Mouse (Mus musculus) testis, postnatal 10 days (tissue): ENCODE results near the gene Sema3a.
"Not testable (repeated sequence)": the region's sequence is repeated elsewhere in the genome, so short reads cannot be mapped to it uniquely, and the experiment has no call there.

ENCODE experiments used
- DNase-seq: peaks from one replicate; pipeline ENCODE4 v3.0.0; 2021; ENCODE audit warnings: low spot score

Gene Sema3a

GRCm38 (mm10) chr5:13428702-13429101 lies 303.5 kb downstream of the Sema3a start:
- no peak for DNase-seq

- DNase-seq, result no peak
Measured at GRCm38 (mm10) chr5:13431827-13432226, 306.6 kb downstream of the Sema3a start.

DNA sequence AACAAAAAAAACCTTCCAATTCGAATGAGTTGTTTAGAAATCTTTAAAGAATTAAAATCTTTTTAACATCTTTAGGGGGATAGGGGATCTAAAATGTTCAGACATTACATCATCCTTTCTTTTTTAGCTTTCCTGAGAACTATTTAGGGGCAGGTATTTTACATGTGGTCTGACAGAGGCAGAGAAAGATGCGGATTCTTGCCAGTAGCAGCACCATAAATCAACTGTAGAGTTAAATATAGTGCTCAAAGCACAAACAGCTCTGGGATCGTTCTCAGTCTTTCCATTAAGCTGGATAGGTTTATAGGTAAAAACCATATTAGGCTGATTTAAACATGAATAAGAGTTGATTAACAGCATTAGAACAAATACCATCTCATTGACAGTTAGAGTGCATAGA lies 307.4 kb downstream of the Sema3a start:
- no peak for DNase-seq

DNA sequence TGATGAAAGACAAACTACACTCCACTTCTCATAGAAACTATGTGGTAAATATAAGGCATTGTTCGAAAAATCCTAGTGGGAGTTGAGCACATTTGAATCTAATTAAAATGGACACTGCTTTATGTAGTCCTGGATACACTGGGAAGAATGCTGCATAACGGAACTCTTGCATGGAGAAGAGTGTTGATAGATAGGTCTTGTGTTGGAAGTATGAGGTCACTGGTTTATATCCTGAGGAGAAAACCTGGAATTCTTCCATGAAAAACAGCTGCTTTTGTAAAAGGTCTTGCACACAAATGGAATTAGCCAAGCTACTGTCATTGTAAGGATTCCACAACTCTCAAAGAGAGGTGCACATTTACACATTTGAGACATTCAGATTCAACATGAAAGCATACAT lies 308.1 kb downstream of the Sema3a start:
- no peak for DNase-seq

- no peak for DNase-seq
Measured at GRCm38 (mm10) chr5:13441112-13441511, 315.9 kb downstream of the Sema3a start.

- DNase-seq, result no peak
Measured at GRCm38 (mm10) chr5:13460182-13461001, 335.2 kb downstream of the Sema3a start.

DNA sequence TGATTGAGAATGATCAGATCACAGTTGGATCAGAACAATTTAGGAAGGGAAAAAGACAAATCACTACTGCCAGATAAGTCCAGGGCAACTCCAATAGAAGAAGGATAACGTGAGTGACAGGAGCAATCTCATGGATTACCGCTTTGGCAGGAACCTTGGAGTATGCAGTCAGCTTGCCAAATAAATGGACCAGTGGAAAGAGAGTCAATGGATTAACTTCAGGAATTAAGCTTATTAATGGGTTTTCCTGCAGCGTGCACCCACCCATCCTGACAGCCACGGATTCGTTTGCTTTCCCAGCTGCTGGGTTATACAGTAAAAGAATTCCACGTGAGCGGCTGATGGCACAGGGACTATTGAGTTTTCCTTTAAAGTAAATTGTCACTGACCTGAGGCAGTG lies 343.6 kb downstream of the Sema3a start:
- no peak for DNase-seq

DNA sequence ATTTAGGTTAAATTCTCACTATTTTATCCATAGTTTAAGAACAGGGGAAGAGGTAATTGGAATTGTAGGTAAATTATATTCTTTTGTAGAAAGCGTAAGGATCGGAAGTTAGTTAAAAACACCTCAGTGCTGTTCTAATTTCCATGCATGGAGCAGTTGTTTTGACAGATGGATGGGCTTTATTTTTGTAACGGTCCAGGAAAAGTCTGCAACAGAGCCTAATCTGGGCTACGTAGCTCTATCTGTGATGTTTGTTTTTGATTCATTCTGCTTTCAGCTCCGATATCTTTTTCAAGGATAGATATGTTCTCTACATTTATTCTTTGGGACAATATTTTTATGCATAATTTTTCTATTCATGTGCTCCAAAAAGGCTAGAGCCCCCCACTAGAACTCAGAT lies 344.2 kb downstream of the Sema3a start:
- no peak for DNase-seq

- DNase-seq, result peak; percentile 43
Measured at GRCm38 (mm10) chr5:13470057-13470905, 345.1 kb downstream of the Sema3a start.

GRCm38 (mm10) chr5:13477653-13478052 lies 352.4 kb downstream of the Sema3a start:
- no peak for DNase-seq

DNA sequence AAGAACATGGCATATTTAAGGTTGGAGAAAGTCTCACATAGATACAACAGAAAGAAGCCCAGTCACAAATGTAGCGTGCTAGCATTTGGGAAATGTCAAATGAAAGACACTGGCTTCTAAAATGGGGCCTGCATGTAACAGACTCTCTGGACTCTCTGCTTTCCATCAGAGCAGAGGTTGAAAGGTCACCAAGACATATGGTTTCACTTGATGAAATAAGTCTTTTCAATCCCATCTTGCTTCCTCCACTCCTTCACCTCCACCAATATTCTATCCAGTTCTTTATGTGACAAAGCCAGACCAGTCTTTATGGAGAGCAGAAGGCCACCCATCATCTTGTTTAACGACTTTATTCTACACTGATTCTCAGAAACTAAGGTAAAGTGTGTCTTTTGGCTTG lies 363.5 kb downstream of the Sema3a start:
- no peak for DNase-seq

DNA sequence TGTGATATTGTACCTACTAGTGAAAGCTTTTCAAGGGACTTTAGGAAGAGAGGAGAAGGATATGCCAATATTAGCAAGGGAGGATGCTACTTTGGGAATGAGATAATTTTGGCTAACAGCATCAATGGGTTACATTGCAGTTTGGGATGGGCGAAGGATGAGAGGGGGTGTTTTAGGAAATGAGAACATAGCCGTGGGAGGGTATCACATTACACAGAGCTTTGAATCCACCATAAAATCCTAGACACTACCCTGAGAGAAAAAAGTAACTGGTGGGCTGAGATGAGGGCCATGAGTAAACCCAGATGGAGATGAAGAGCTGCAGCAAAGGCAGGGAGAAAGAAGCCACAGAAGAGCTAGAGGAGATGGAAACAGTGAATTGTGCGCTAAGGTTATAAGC lies 370.8 kb downstream of the Sema3a start:
- DNase-seq, result not testable (repeated sequence)

DNA sequence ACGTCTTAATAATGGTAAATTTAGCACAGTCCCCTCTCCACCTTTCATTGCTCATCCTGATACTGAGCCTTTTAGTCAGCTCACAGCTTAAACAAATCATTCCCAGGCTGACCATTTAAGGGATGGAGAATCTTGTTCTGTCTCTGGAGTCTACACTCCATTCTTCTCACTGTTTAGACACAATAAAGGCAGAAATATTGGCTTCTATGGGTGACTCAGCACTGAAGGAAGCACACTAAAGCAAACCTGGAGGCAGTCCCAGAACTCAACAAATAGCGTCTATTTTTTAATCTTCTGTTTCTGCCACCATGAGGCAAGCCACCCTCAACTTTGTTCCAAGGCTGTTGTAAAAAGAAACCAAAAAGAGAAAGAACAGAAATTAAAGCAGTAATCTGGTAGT lies 374.6 kb downstream of the Sema3a start:
- DNase-seq, result no peak

DNA sequence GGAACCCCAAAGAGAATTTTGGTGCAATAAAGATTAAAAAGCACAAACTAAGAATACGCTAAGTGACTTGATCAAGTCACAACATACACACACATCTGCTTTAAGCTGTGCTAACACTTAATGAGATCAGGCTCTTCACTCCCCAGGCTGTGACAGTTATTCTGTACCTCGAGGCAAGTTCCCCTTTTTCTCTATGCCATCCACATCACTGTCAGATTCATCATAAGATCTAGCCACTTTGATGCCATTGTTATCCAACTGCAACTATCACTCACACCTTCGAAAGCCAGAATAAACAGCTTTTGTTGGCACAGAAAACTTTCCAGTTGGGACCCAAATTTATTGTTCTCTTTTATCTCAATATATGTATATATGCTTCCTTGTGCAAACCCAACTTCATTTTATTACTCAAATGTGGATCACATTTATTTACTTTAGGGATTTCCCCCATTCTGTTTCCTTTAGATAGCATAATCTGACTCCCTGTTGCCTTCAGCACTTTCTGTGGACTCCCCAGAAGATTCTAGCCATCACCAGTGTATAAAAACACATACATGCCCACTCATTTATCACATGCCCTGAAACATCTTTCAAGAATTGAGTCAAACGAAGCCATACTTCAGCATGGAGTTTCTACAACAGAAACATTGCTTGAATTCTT lies 380.8 kb downstream of the Sema3a start:
- no peak for DNase-seq

GRCm38 (mm10) chr5:13509163-13509562 lies 383.9 kb downstream of the Sema3a start:
- no peak for DNase-seq

GRCm38 (mm10) chr5:13517018-13517417 lies 391.8 kb downstream of the Sema3a start:
- no peak for DNase-seq

GRCm38 (mm10) chr5:13525597-13525996 lies 400.4 kb downstream of the Sema3a start:
- DNase-seq, result no peak

DNA sequence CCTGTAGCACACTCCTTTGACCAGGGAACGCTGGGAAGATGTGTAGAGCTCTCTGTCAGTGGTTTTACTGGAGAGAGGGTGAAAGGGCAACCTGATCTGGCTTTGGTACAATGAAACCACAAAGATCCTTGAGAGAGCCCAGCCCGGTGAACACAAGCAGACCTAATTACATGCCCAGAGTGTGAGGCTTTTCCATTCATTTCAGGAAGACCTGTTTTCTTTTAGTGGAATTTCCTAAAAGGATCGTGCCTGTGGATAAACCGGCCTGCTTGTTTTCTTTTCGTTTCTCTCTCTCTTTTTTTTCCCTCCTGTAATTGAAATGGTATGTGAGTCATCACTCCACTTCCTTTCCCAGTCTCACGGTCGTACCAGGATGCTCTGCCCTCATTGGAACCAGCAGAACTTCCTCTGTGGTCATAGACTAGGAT lies 401.8 kb downstream of the Sema3a start:
- no peak for DNase-seq

DNA sequence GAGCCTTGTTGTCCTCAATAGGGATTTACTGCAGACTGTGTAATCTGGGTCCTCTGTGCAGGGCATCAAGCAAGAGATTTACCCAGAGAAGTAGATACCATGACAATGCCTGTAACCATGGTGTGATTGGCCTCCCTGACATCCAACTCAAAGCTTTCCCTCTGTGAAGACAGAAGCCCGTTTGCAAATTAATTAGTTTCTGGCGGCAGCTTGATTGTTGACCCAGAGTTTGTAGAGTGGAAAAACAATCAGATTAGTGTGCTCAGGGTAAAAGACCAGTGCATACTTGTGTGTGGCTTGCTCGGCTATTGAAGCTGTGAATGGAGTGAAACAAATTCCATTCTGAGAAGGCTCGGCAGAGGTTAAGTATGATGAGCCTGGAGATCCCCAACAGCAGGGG lies 404.0 kb downstream of the Sema3a start:
- DNase-seq, result no peak

- DNase-seq, result no peak
Measured at GRCm38 (mm10) chr5:13547472-13548209, 422.4 kb downstream of the Sema3a start.

GRCm38 (mm10) chr5:13548210-13548554 lies 423.0 kb downstream of the Sema3a start:
- DNase-seq, result no peak

- DNase-seq, result no peak
Measured at GRCm38 (mm10) chr5:13549080-13549479, 423.9 kb downstream of the Sema3a start.
